In the genomic region with DNA sequence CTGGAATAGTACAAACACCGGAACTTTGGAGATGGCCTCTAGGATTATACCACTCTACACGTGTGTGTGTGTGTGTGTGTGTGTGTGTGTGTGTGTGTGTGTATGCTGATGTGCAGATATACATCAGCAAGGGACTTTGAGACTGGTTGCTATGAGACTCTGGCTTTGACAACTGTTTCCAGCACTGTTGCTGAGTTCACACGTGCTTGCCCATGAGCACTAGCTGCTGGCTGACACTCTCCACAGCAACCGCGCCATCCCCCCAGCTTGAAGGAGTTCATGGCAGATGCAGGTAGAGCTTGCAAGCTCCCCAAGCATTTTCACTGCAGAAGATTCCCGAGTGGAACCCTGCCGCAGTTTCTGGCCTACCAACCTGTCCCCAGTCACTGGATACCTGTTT, we compare ENCODE assay signal across 19 mouse cellular contexts. TPM values are rescaled to one million over a fixed set of nuclear protein-coding genes. Genes with fewer than 3 reads are reported as not detected.
A peak's percentile ranks its signal among the peaks of the same experiment; 100 is the strongest.
DNase-seq lines count a peak whose midpoint lies in the region; ATAC-seq lines count a peak whose summit lies in the region.
"Had no signal": no experiment of that assay in that cellular context is flagged by ENCODE, and none has a peak within 500 bp of the region (broad histone marks: within the 10 kb centered on the region; RNA-seq: fewer than 3 reads in every experiment).

No protein-coding gene starts in this region.

- peak; percentile 7; the same call in 1 of the 2 replicates for ATAC-seq in frontal cortex, adult (ENCODE audit: low TSS enrichment)
- ATAC-seq: activated CD4-positive, CD25-positive, alpha-beta regulatory T cell, adult 4 months; CD4-positive, CD25-positive, alpha-beta regulatory T cell, adult 4 months; forebrain, embryonic 14.5 days had no signal

- DNase-seq in frontal cortex, postnatal 25 days (ENCODE audit: low spot score in 2 of 2), result no peak
- peak; percentile 23 for DNase-seq in layer of hippocampus, adult 9-11 months
- no peak for DNase-seq in layer of hippocampus, postnatal 25 days (ENCODE audit: extremely low spot score in 1 of 2, low spot score in 1 of 2)
- DNase-seq in thymus, postnatal 0 days (ENCODE audit: low spot score), result peak; percentile 6
- no peak for DNase-seq in thymus, adult 18-20 months
- no peak for DNase-seq in urinary bladder, postnatal 36 days (ENCODE audit: low spot score in 2 of 2)
- DNase-seq: adrenal gland, postnatal 14 days; B cell, adult 2 months; cerebellum, adult 18-20 months; cerebellum, adult 9-11 months; cerebellum, postnatal 36 days; gastrocnemius, postnatal 10 days; heart, adult 18-20 months; heart, postnatal 10 days; heart, postnatal 4 days had no signal

RNA-seq across cellular contexts. Expression of a gene that starts 48.3 kb away (rescaled TPM):
- 10 to 100 TPM; 77.7 to 84.8 TPM for total RNA-seq in layer of hippocampus, postnatal 25 days (2021)
- 1.1 and 1.5 TPM in 2 replicates for polyA plus RNA-seq in thymus, postnatal 0 days (2015; fragmentation: Nextera tagmentation; extraction: Ambion mirVana)
- polyA plus RNA-seq: activated CD4-positive, CD25-positive, alpha-beta regulatory T cell, adult 4 months had no signal

Comparison
In these comparisons a context has a peak if more than half of its experiments do, and no peak if none do; other contexts are left out.
1. DNase-seq: peak in layer of hippocampus, adult 9-11 months (single experiment) and thymus, postnatal 0 days (single experiment); none in frontal cortex, postnatal 25 days (0 of 2), layer of hippocampus, postnatal 25 days (0 of 2), thymus, adult 18-20 months (0 of 2) and urinary bladder, postnatal 36 days (0 of 2).